Mouse (Mus musculus) limb, embryonic 11.5 days (tissue): Measurements from ENCODE around the gene Sytl3. TPM values are rescaled to one million over a fixed set of nuclear protein-coding genes. Genes with fewer than 3 reads are reported as not detected.
"Not testable (repeated sequence)": the region's sequence is repeated elsewhere in the genome, so short reads cannot be mapped to it uniquely, and the experiment has no call there.

Experiments
- ATAC-seq: fragments of 200-750 bp; cut with Nextera tagmentation; 2 replicates; pipeline ENCODE4 v1.8.0; 2017; ENCODE audit warnings: low read depth; ENCODE audit not compliant: insufficient number of reproducible peaks, low FRiP score, low TSS enrichment
- DNase-seq: peaks from one replicate; pipeline ENCODE4 v3.0.0-alpha.2; 2015; ENCODE audit warnings: low spot score
- H3K27ac ChIP-seq: fragments of 300-500 bp; sonication (generic); replicated peaks from 2 replicates; pipeline ENCODE4 v1.5.1; 2014; ENCODE audit warnings: low read depth, mild to moderate bottlenecking, low read length
- H3K27me3 ChIP-seq: fragments of 300-500 bp; sonication (generic); 2 replicates; pipeline ENCODE4 v1.6.1; 2014; ENCODE audit warnings: mild to moderate bottlenecking, low read length, mixed read lengths; ENCODE audit not compliant: control insufficient read depth, insufficient read depth
- H3K36me3 ChIP-seq: fragments of 300-500 bp; sonication (generic); 2 replicates; pipeline ENCODE4 v1.6.1; 2014; ENCODE audit warnings: mild to moderate bottlenecking, low read length, moderate library complexity, mixed read lengths; ENCODE audit not compliant: control insufficient read depth, insufficient read depth
- H3K4me1 ChIP-seq: fragments of 300-500 bp; sonication (generic); 2 replicates; pipeline ENCODE4 v1.6.1; 2014; ENCODE audit warnings: low read length, mixed read lengths; ENCODE audit not compliant: control insufficient read depth, insufficient read depth
- H3K4me2 ChIP-seq: fragments of 300-500 bp; sonication (generic); 2 replicates; pipeline ENCODE4 v1.6.1; 2014; ENCODE audit warnings: low read depth, mild to moderate bottlenecking, moderate library complexity; ENCODE audit not compliant: severe bottlenecking
- H3K4me3 ChIP-seq: fragments of 300-500 bp; sonication (generic); 2 replicates; pipeline ENCODE4 v1.5.1; 2014; ENCODE audit warnings: low read depth, low read length
- H3K9ac ChIP-seq: fragments of 300-500 bp; sonication (generic); 2 replicates; pipeline ENCODE4 v1.6.1; 2014; ENCODE audit warnings: mild to moderate bottlenecking, low read length
- H3K9me3 ChIP-seq: fragments of 300-500 bp; sonication (generic); 2 replicates; pipeline ENCODE4 v1.6.1; 2016; ENCODE audit warnings: low read length; ENCODE audit not compliant: control insufficient read depth
- WGBS: fragments of 180-500 bp; shearing (Covaris S2); extraction: QIAGEN DNeasy Blood & Tissue Kit; methylation state at CpG from one replicate; pipeline ENCODE4 v1.1.7; 2014; 5-methylcytosine and 5-hydroxymethylcytosine counted together
- polyA plus RNA-seq: library from polyadenylated mRNA; unstranded; fragments of >200 nt; fragmentation: Nextera tagmentation; extraction: Ambion mirVana; gene quantifications from 2 replicates; pipeline ENCODE4 v1.2.1, GENCODE M21; 2014

Gene Sytl3
- polyA plus RNA-seq, 1 experiment from 2014 or later: not detected

DNA sequence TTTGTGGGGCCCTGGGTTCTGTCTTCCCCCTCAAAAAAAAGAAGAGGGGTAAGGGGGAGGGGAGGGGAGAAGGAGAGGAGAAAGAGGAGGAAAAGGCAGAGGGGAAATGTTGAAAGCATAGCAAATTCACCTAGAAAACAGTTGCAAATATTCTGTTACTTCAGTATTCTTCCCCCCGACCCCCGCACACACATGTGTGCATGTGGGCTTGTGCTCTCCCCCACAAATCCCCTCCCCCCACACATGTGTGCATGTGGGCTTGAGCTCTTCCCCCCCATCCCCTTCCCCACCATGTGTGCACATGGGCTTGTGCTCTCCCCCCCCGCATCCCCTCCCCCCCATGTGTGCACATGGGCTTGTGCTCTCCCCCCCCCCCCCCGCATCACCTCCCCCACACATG, 30.5 kb downstream of the Sytl3 start:
- H3K9ac ChIP-seq, H3K4me3 ChIP-seq, H3K9me3 ChIP-seq, DNase-seq, H3K27ac ChIP-seq, ATAC-seq, H3K27me3 ChIP-seq, H3K4me1 ChIP-seq, H3K36me3 ChIP-seq, H3K4me2 ChIP-seq: not testable (repeated sequence)
- WGBS: 87% methylated on average over 2 of the region's 4 CpGs

DNA sequence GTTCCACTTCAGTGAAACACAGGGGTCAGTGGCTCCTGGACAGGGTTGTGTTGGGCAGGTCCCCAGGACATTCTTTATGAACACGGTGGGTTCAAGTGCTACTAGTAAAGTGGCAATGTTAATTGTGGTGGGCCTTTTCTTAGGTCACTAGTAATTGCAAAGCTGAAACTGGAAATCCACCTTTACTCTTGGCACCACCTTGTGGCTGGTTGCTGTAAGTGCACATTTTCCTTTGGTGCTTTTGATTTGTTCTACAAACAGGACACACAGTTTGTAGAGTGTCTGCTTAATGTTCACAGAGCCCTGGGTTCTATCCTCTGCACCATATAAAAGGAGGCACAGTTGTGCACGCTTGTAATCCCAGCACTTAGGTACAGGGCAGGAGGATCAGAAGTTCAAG, 32.7 kb downstream of the Sytl3 start:
- not testable (repeated sequence) for ATAC-seq

DNA sequence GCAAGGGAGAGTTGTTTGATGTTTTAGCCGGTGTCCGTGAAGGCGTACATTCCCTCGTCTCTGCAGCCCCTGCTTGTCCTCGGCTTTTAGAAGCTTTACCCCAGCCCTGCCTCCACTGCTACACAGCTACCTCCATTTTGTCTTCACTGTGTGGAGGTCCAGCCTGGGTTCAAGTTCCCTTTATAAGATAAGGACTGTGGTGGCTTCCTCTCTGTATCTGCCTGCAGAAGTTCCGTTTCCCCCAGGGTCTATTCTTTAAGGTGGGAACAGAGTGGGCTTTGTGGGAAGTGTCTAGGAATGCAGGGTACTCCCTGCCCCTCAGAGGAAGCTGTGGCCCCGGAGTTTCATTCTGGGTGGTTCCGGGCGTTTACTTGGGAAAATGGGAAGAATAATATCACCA, 36.8 kb downstream of the Sytl3 start:
- H3K4me2 ChIP-seq, H3K4me1 ChIP-seq, DNase-seq, H3K4me3 ChIP-seq, H3K9ac ChIP-seq, H3K27ac ChIP-seq, H3K9me3 ChIP-seq, H3K36me3 ChIP-seq, ATAC-seq, H3K27me3 ChIP-seq: not testable (repeated sequence)
- 81% methylated on average over 9 of the region's 9 CpGs for WGBS

More for the DNA sequence above, 32.7 kb downstream of the Sytl3 start:
- 17% methylated on average over 2 of the region's 2 CpGs for WGBS
- not testable (repeated sequence) for H3K9ac ChIP-seq, H3K27ac ChIP-seq, H3K4me1 ChIP-seq, H3K4me2 ChIP-seq, H3K9me3 ChIP-seq, H3K4me3 ChIP-seq, H3K27me3 ChIP-seq, H3K36me3 ChIP-seq
- peak; percentile 58 for DNase-seq

GRCm38 (mm10) chr17:6696521-6696920, 37.6 kb downstream of the Sytl3 start:
- H3K4me2 ChIP-seq, H3K27ac ChIP-seq, ATAC-seq, H3K27me3 ChIP-seq, H3K36me3 ChIP-seq, H3K4me1 ChIP-seq, H3K9ac ChIP-seq, H3K9me3 ChIP-seq, DNase-seq, H3K4me3 ChIP-seq: not testable (repeated sequence)
- WGBS: 61% methylated on average over 8 of the region's 8 CpGs

DNA sequence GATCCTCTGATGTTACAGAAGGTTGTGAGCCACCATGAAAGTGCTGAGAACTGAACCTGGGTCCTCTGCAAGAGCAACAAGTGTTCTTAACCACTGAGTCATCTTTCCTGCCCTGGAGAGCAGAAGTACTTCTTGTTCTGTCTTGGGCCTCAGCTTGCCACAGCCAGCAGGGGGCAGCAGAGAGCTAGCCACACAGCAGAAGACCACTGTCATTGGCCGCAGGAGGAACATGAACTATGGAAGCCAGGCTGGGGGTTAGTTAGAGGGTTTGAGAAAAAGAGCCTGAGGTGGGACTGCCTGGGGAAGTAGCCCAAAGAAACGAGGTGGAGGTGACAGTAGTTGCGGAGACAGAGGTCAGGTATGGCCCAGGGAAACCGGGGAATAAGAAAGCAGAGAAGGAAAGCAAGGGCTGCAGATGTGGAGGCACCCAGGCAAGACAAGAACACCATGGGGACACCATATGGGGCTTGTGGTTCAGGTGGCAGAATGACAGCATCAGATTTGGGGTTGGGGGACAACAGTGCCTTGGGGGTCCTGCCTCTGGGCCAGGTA, 38.4 kb downstream of the Sytl3 start:
- ATAC-seq: peak; percentile 55; the same call in 1 of the 2 replicates

GRCm38 (mm10) chr17:6699502-6699901, 40.6 kb downstream of the Sytl3 start:
- H3K9me3 ChIP-seq, H3K9ac ChIP-seq, DNase-seq, H3K27ac ChIP-seq, H3K36me3 ChIP-seq, ATAC-seq, H3K27me3 ChIP-seq, H3K4me3 ChIP-seq, H3K4me2 ChIP-seq, H3K4me1 ChIP-seq: not testable (repeated sequence)
- WGBS: 94% methylated on average over 8 of the region's 9 CpGs

More for the DNA sequence above, 38.4 kb downstream of the Sytl3 start:
- not testable (repeated sequence) for H3K27me3 ChIP-seq, H3K9me3 ChIP-seq, H3K27ac ChIP-seq, H3K4me1 ChIP-seq, H3K4me3 ChIP-seq, H3K36me3 ChIP-seq, H3K9ac ChIP-seq, H3K4me2 ChIP-seq
- peak; percentile 29 for DNase-seq
- WGBS: 50% methylated on average over 3 of the region's 4 CpGs

DNA sequence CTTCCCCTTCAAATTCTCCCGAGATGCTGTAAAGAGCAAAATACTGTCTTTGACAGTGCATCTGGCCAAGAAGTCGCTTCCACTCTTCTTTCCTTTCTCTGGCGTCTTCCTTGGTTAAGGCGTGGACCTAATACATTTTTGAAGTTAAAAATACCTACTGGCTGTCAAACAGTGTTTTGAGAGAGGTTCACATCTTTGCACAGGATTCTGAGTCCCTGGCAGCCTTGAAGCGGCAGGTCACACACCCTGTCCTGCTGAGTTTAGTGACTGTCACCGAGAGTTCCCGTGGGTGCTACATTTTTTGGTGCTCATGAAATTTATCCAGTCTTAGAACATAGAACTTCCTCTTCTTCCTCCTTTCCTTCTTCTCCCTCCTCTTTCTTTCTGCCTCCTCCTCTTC, 41.2 kb downstream of the Sytl3 start:
- H3K4me3 ChIP-seq, H3K4me2 ChIP-seq, H3K4me1 ChIP-seq, H3K36me3 ChIP-seq, H3K9me3 ChIP-seq, H3K27me3 ChIP-seq, H3K9ac ChIP-seq, ATAC-seq, DNase-seq, H3K27ac ChIP-seq: not testable (repeated sequence)
- WGBS: 67% methylated on average over 3 of the region's 7 CpGs

GRCm38 (mm10) chr17:6702625-6703221, 43.8 kb downstream of the Sytl3 start:
- not testable (repeated sequence) for H3K4me1 ChIP-seq, H3K4me2 ChIP-seq, DNase-seq, H3K9ac ChIP-seq, H3K9me3 ChIP-seq, H3K27me3 ChIP-seq, H3K4me3 ChIP-seq, H3K36me3 ChIP-seq, ATAC-seq, H3K27ac ChIP-seq
- WGBS: 68% methylated on average over 2 of the region's 8 CpGs
